Mouse (Mus musculus): ENCODE measurements at regions not wholly inside any gene's neighbourhood (a gene's known extent, or its start where the extent isn't known, plus 50 kb on each side); places are given as distances from the start of the nearest gene placed in this dataset.

- TF ChIP-seq POLR2A (IDR thresholded peaks at IDR 0.05; ENCODE audit: low read depth, low read length) = no peak
- no peak for TF ChIP-seq CTCF (IDR thresholded peaks at IDR 0.05; ENCODE audit: borderline replicate concordance, insufficient read depth, low read length)
These were observed 59.7 kb upstream of the Pim1 start for GRCm38 (mm10) chr17:29430806-29431205.

All from embryonic fibroblast, embryonic 13.5 days (primary cell).